Mouse (Mus musculus) midbrain, postnatal 0 days (tissue): ENCODE data around the gene Gpsm3. TPM values are rescaled to one million over a fixed set of nuclear protein-coding genes. Genes with fewer than 3 reads are reported as not detected.

ENCODE experiments used
- ATAC-seq: fragments of 200-750 bp; cut with Nextera tagmentation; 2 replicates; pipeline ENCODE4 v1.8.0; 2017; ENCODE audit warnings: moderate number of reproducible peaks, mild to moderate bottlenecking, moderate TSS enrichment, moderate library complexity; ENCODE audit not compliant: low FRiP score
- DNase-seq: peaks from one replicate; pipeline ENCODE4 v3.0.0-alpha.2; 2015; ENCODE audit warnings: low spot score
- H3K27ac ChIP-seq: fragments of 300-500 bp; sonication (generic); 2 replicates; pipeline ENCODE4 v1.5.1; 2014; ENCODE audit warnings: low read depth, mild to moderate bottlenecking, low read length, mixed read lengths
- H3K27me3 ChIP-seq: fragments of 300-500 bp; sonication (generic); 2 replicates; pipeline ENCODE4 v1.6.1; 2014; ENCODE audit warnings: low read length, control low read depth, mixed read lengths; ENCODE audit not compliant: insufficient read depth
- H3K36me3 ChIP-seq: fragments of 300-500 bp; sonication (generic); 2 replicates; pipeline ENCODE4 v1.6.1; 2014; ENCODE audit warnings: low read length, control low read depth, mixed read lengths; ENCODE audit not compliant: insufficient read depth
- H3K4me1 ChIP-seq: fragments of 300-500 bp; sonication (generic); 2 replicates; pipeline ENCODE4 v1.6.1; 2014; ENCODE audit warnings: mild to moderate bottlenecking, control low read depth, antibody characterized with exemption, low read length, mixed read lengths; ENCODE audit not compliant: insufficient read depth
- H3K4me2 ChIP-seq: fragments of 300-500 bp; sonication (generic); 2 replicates; pipeline ENCODE4 v1.6.1; 2014; ENCODE audit warnings: low read depth, mild to moderate bottlenecking, low read length, mixed read lengths; ENCODE audit not compliant: poor library complexity, severe bottlenecking
- H3K4me3 ChIP-seq: fragments of 300-500 bp; sonication (generic); 2 replicates; pipeline ENCODE4 v1.5.1; 2014; ENCODE audit warnings: low read depth, mild to moderate bottlenecking, low read length, moderate library complexity
- H3K9ac ChIP-seq: fragments of 300-500 bp; sonication (generic); replicated peaks from 2 replicates; pipeline ENCODE4 v1.6.1; 2014; ENCODE audit warnings: mild to moderate bottlenecking, low read length, moderate library complexity, mixed read lengths; ENCODE audit not compliant: poor library complexity, severe bottlenecking
- H3K9me3 ChIP-seq: fragments of 300-500 bp; sonication (generic); 2 replicates; pipeline ENCODE4 v1.6.1; 2016; ENCODE audit warnings: low read length, control low read depth
- CTCF ChIP-seq: IDR thresholded peaks from 2 replicates; pipeline ENCODE4 v1.5.1; 2016; ENCODE audit warnings: antibody characterized with exemption, mild to moderate bottlenecking
- WGBS: fragments of 180-500 bp; shearing (Covaris S2); extraction: QIAGEN DNeasy Blood & Tissue Kit; methylation state at CpG from one replicate; pipeline ENCODE4 v1.1.7; 2014; 5-methylcytosine and 5-hydroxymethylcytosine counted together
- polyA plus RNA-seq: library from polyadenylated mRNA; unstranded; fragments of >200 nt; fragmentation: Nextera tagmentation; extraction: Ambion mirVana; gene quantifications from 2 replicates; pipeline ENCODE4 v1.2.1, GENCODE M21; 2015
- total RNA-seq: library from RNA; depleted of rRNA; stranded (reverse); fragments of >200 nt; gene quantifications from 2 replicates; pipeline ENCODE4 v1.2.3, GENCODE M21; 2014; rRNA removed

Gpsm3 gene
- total and polyA plus RNA-seq, 2 experiments from 2014 or later, result 1.2 to 5.5 TPM

GRCm38 (mm10) chr17:34635671-34636070 is 46.1 kb downstream of the Gpsm3 start:
- H3K4me3 ChIP-seq, result no peak overlapping the region
- H3K9ac ChIP-seq, result no peak overlapping the region
- H3K4me1 ChIP-seq, result peaks cover 4% of the 10 kb centered on the region; the same call in 1 of the 2 replicates
- ATAC-seq (no peak), DNase-seq (no peak)
- H3K27me3 ChIP-seq, result no peaks in the 10 kb centered on the region
- TF ChIP-seq CTCF, result no peak
- no peak overlapping the region for H3K27ac ChIP-seq
- H3K4me2 ChIP-seq, result no peak overlapping the region
- WGBS, result 76% methylated on average over 2 of the region's 2 CpGs
- no peaks in the 10 kb centered on the region for H3K9me3 ChIP-seq
- H3K36me3 ChIP-seq, result no peaks in the 10 kb centered on the region

- H3K4me2 ChIP-seq, result no peak overlapping the region
- H3K4me1 ChIP-seq, result no peaks in the 10 kb centered on the region
- no peaks in the 10 kb centered on the region for H3K27me3 ChIP-seq
- DNase-seq (no peak), ATAC-seq (no peak)
- H3K27ac ChIP-seq, result no peak overlapping the region
- no peaks in the 10 kb centered on the region for H3K36me3 ChIP-seq
- H3K4me3 ChIP-seq, result no peak overlapping the region
- H3K9ac ChIP-seq, result no peak overlapping the region
- no peaks in the 10 kb centered on the region for H3K9me3 ChIP-seq
- no peak for TF ChIP-seq CTCF
- WGBS, result 57% methylated on average over 3 of the region's 3 CpGs
Measured at GRCm38 (mm10) chr17:34637459-34637858, 47.9 kb downstream of the Gpsm3 start.

DNA sequence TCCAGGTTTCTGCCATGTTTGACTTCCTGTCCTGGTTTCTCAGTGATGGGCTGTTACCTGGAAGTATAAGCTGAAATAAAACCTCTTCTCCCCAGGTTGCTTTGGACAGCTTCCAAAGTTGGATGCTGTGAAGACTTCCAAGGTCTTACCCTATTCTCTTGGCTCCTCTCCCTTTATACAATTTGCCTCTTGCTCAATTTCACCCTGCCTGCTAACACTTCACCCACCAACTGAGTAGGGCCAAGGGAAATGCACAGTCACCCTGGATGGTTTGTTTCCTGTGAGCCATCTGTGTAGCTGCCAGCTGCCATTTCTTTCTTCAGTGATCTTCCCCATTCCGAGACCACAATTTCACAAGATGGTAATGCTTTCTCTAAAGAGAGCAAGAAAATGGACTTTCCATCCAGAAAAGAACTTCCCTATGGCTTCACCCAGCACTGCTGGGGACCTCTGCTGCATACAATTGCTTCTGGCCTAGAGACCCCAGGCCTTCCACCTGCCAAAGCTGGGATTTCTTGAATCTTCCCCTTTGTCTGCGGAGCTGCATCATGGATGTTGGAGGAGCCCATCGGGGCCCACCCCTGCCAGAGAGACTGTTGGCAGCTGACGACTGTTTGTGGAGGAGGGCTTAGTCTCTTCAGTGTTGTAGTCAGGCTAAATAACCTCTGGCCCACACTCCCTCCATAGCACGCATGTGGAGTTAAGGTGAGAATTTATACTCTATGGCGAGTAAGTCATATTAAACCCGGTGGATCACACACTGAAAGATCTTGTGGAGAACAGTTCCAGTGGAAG is 50.1 kb downstream of the Gpsm3 start:
- Histone ChIP-seq H3K27me3 (no peaks in the 10 kb centered on the region), H3K27ac (no peak overlapping the region), H3K4me2 (no peak overlapping the region), H3K36me3 (no peaks in the 10 kb centered on the region), H3K4me3 (no peak overlapping the region), H3K9ac (no peak overlapping the region), H3K9me3 (no peaks in the 10 kb centered on the region), H3K4me1 (no peaks in the 10 kb centered on the region)
- no peak for TF ChIP-seq CTCF
- DNase-seq (no peak), ATAC-seq (no peak)
- 84% methylated on average over 7 of the region's 7 CpGs for WGBS

GRCm38 (mm10) chr17:34640778-34641601 is 51.4 kb downstream of the Gpsm3 start:
- H3K4me3 ChIP-seq, result no peak overlapping the region
- H3K4me1 ChIP-seq, result no peaks in the 10 kb centered on the region
- H3K36me3 ChIP-seq, result no peaks in the 10 kb centered on the region
- H3K4me2 ChIP-seq, result no peak overlapping the region
- H3K27ac ChIP-seq, result peak overlapping the region; percentile 32; the same call in 1 of the 2 replicates
- TF ChIP-seq CTCF, result peak; percentile 26; the same call in 1 of the 2 replicates
- no peak overlapping the region for H3K9ac ChIP-seq
- no peaks in the 10 kb centered on the region for H3K27me3 ChIP-seq
- DNase-seq (peak; percentile 73), ATAC-seq (no peak)
- 12% methylated on average over 11 of the region's 11 CpGs for WGBS
- H3K9me3 ChIP-seq, result no peaks in the 10 kb centered on the region

Other genes with a start within 250 kb of the Gpsm3 start
- not detected in 2 replicates for gene Btnl2, start 235.0 kb upstream of the Gpsm3 start, total RNA-seq
- not detected in 2 replicates for gene Btnl2, start 235.0 kb upstream of the Gpsm3 start, polyA plus RNA-seq
- not detected in 2 replicates for gene Btnl1, start 212.7 kb upstream of the Gpsm3 start, total RNA-seq
- not detected in 2 replicates for gene Btnl1, start 212.7 kb upstream of the Gpsm3 start, polyA plus RNA-seq
- 2.0 and 9.2 TPM in 2 replicates for gene BC051142, start 191.0 kb upstream of the Gpsm3 start, total RNA-seq
- gene BC051142, start 191.0 kb upstream of the Gpsm3 start, polyA plus RNA-seq, result 6.7 and 7.8 TPM in 2 replicates
- not detected in 2 replicates for gene Btnl4, start 112.5 kb upstream of the Gpsm3 start, total RNA-seq
- not detected in 2 replicates for gene Btnl4, start 112.5 kb upstream of the Gpsm3 start, polyA plus RNA-seq
- gene Btnl6, start 72.5 kb upstream of the Gpsm3 start, total RNA-seq, result not detected in 2 replicates
- not detected in 2 replicates for gene Btnl6, start 72.5 kb upstream of the Gpsm3 start, polyA plus RNA-seq
- 8.8 and 44.3 TPM in 2 replicates for gene Notch4, start 25.5 kb upstream of the Gpsm3 start, total RNA-seq
- gene Notch4, start 25.5 kb upstream of the Gpsm3 start, polyA plus RNA-seq, result 3.8 and 6.1 TPM in 2 replicates
- 84.8 and 95.6 TPM in 2 replicates for gene Pbx2, start 1.5 kb downstream of the Gpsm3 start, total RNA-seq
- gene Pbx2, start 1.5 kb downstream of the Gpsm3 start, polyA plus RNA-seq, result 9.5 and 9.6 TPM in 2 replicates
- gene Ager, start 8.1 kb downstream of the Gpsm3 start, total RNA-seq, result 1.7 and 2.1 TPM in 2 replicates
- 1.6 and 2.0 TPM in 2 replicates for gene Ager, start 8.1 kb downstream of the Gpsm3 start, polyA plus RNA-seq
- 57.6 and 59.0 TPM in 2 replicates for gene Rnf5, start 13.9 kb downstream of the Gpsm3 start, total RNA-seq
- 236 and 242 TPM in 2 replicates for gene Rnf5, start 13.9 kb downstream of the Gpsm3 start, polyA plus RNA-seq
- 265 and 383 TPM in 2 replicates for gene Agpat1, start 14.5 kb downstream of the Gpsm3 start, total RNA-seq
- 103 and 106 TPM in 2 replicates for gene Agpat1, start 14.5 kb downstream of the Gpsm3 start, polyA plus RNA-seq
- gene Egfl8, start 26.2 kb downstream of the Gpsm3 start, total RNA-seq, result 3.2 and 6.0 TPM in 2 replicates
- 4.9 and 5.0 TPM in 2 replicates for gene Egfl8, start 26.2 kb downstream of the Gpsm3 start, polyA plus RNA-seq
- 21.1 and 31.0 TPM in 2 replicates for gene Ppt2, start 38.7 kb downstream of the Gpsm3 start, total RNA-seq
- 18.0 and 20.8 TPM in 2 replicates for gene Ppt2, start 38.7 kb downstream of the Gpsm3 start, polyA plus RNA-seq
- 9.1 and 15.1 TPM in 2 replicates for gene Prrt1, start 39.7 kb downstream of the Gpsm3 start, total RNA-seq
- 13.3 and 14.0 TPM in 2 replicates for gene Prrt1, start 39.7 kb downstream of the Gpsm3 start, polyA plus RNA-seq
- gene Fkbpl, start 55.0 kb downstream of the Gpsm3 start, total RNA-seq, result 6.2 and 7.2 TPM in 2 replicates
- 10.7 and 12.9 TPM in 2 replicates for gene Fkbpl, start 55.0 kb downstream of the Gpsm3 start, polyA plus RNA-seq
- 47.9 and 57.4 TPM in 2 replicates for gene Atf6b, start 57.3 kb downstream of the Gpsm3 start, total RNA-seq
- gene Atf6b, start 57.3 kb downstream of the Gpsm3 start, polyA plus RNA-seq, result 83.0 and 86.0 TPM in 2 replicates
- 3.5 and 4.2 TPM in 2 replicates for gene Tnxb, start 80.7 kb downstream of the Gpsm3 start, total RNA-seq
- gene Tnxb, start 80.7 kb downstream of the Gpsm3 start, polyA plus RNA-seq, result 0.26 and 0.30 TPM in 2 replicates
- 1.2 and 1.5 TPM in 2 replicates for gene C4b, start 154.1 kb downstream of the Gpsm3 start, total RNA-seq
- 0.67 and 0.76 TPM in 2 replicates for gene C4b, start 154.1 kb downstream of the Gpsm3 start, polyA plus RNA-seq
- not detected in 2 replicates for gene Cyp21a1, start 214.8 kb downstream of the Gpsm3 start, total RNA-seq
- not detected in 2 replicates for gene Cyp21a1, start 214.8 kb downstream of the Gpsm3 start, polyA plus RNA-seq
- 25.8 and 30.4 TPM in 2 replicates for gene Stk19, start 247.1 kb downstream of the Gpsm3 start, total RNA-seq
- 48.6 and 50.3 TPM in 2 replicates for gene Stk19, start 247.1 kb downstream of the Gpsm3 start, polyA plus RNA-seq
- 34.5 and 40.7 TPM in 2 replicates for gene Dxo, start 247.2 kb downstream of the Gpsm3 start, total RNA-seq
- 56.4 and 59.1 TPM in 2 replicates for gene Dxo, start 247.2 kb downstream of the Gpsm3 start, polyA plus RNA-seq